Mouse (Mus musculus) myocyte (in vitro differentiated cells): ENCODE measurements at regions not wholly inside any gene's neighbourhood (a gene's known extent, or its start where the extent isn't known, plus 50 kb on each side); places are given as distances from the start of the nearest gene placed in this dataset.

Experiments
- H3K27me3 ChIP-seq: one replicate; pipeline ENCODE4 v1.6.1; 2011; ENCODE audit not compliant: control insufficient read depth, insufficient read depth, insufficient read length
- H3K36me3 ChIP-seq: one replicate; pipeline ENCODE4 v1.6.1; 2011; ENCODE audit not compliant: control insufficient read depth, insufficient read depth
- H3K4me2 ChIP-seq: one replicate; pipeline ENCODE4 v1.6.1; 2011; ENCODE audit warnings: low read depth, control low read depth
- H3K4me3 ChIP-seq: one replicate; pipeline ENCODE4 v1.5.1; 2011; ENCODE audit warnings: mild to moderate bottlenecking, control low read depth, moderate library complexity
- H3K79me2 ChIP-seq: one replicate; pipeline ENCODE4 v1.6.1; 2011; ENCODE audit not compliant: control insufficient read depth, insufficient read depth
- H3ac ChIP-seq: one replicate; pipeline ENCODE4 v1.6.1; 2011; ENCODE audit not compliant: control insufficient read depth, insufficient read length
- CEBPB ChIP-seq: IDR thresholded peaks from 2 replicates; pipeline ENCODE4 v1.6.1; 2011; ENCODE audit warnings: mild to moderate bottlenecking, moderate library complexity; ENCODE audit not compliant: poor library complexity, insufficient read depth, severe bottlenecking
- E2F4 ChIP-seq: IDR thresholded peaks from one replicate; pipeline ENCODE4 v1.6.1; 2011; ENCODE audit warnings: mild to moderate bottlenecking, control low read depth, moderate library complexity; ENCODE audit not compliant: insufficient read depth
- MAX ChIP-seq: IDR thresholded peaks from one replicate; pipeline ENCODE4 v1.6.1; 2011; ENCODE audit warnings: low read depth, mild to moderate bottlenecking, control low read depth
- MYOD1 ChIP-seq, 3 experiments: IDR thresholded peaks; one replicate each; pipeline ENCODE4 v1.6.1; 2011; ENCODE audit warnings: control low read depth in 2 of 3, low read depth in 2 of 3, mild to moderate bottlenecking in 2 of 3, moderate library complexity in 1 of 3; ENCODE audit not compliant: insufficient read length in 2 of 3, control insufficient read depth in 1 of 3
- MYOG ChIP-seq, 3 experiments: IDR thresholded peaks; one replicate each; pipeline ENCODE4 v1.6.1; 2011; ENCODE audit warnings: control low read depth in 2 of 3, low read depth in 2 of 3, mild to moderate bottlenecking in 2 of 3; ENCODE audit not compliant: insufficient read length in 2 of 3, control insufficient read depth in 1 of 3, insufficient read depth in 1 of 3
- POLR2A ChIP-seq: IDR thresholded peaks from one replicate; pipeline ENCODE4 v1.6.1; 2011; ENCODE audit warnings: low read depth, mild to moderate bottlenecking, control low read depth, moderate library complexity; ENCODE audit not compliant: insufficient read length
- POLR2AphosphoS2 ChIP-seq: IDR thresholded peaks from one replicate; pipeline ENCODE4 v1.6.1; 2011; ENCODE audit warnings: low read depth, control low read depth; ENCODE audit not compliant: insufficient read length
- REST ChIP-seq: IDR thresholded peaks from one replicate; pipeline ENCODE4 v1.6.1; 2011; ENCODE audit warnings: mild to moderate bottlenecking, control low read depth, moderate library complexity; ENCODE audit not compliant: insufficient read depth, insufficient read length
- SRF ChIP-seq: IDR thresholded peaks from one replicate; pipeline ENCODE4 v1.6.1; 2011; ENCODE audit warnings: low read depth; ENCODE audit not compliant: control insufficient read depth, insufficient read length
- TCF12 ChIP-seq: IDR thresholded peaks from one replicate; pipeline ENCODE4 v1.6.1; 2011; ENCODE audit warnings: mild to moderate bottlenecking, control low read depth; ENCODE audit not compliant: poor library complexity, insufficient read depth, severe bottlenecking
- TCF3 ChIP-seq: IDR thresholded peaks from one replicate; pipeline ENCODE4 v1.6.1; 2011; ENCODE audit warnings: low read depth, control low read depth; ENCODE audit not compliant: insufficient read length
- USF1 ChIP-seq: IDR thresholded peaks from one replicate; pipeline ENCODE4 v1.6.1; 2011; ENCODE audit warnings: low read depth, mild to moderate bottlenecking, control low read depth, moderate library complexity

- no peaks in the 10 kb centered on the region for H3K79me2 ChIP-seq
- TF ChIP-seq E2F4 (no peak), TCF3 (no peak), MYOD1 (IDR thresholded peaks at IDR 0.05; ENCODE audit: control insufficient read depth in 1 of 3, insufficient read length in 2 of 3, low read depth in 2 of 3) (peak in 2 of 3 experiments; percentile 18 to 62), CEBPB (peak; percentile 27; the same call in 1 of the 2 replicates), POLR2A (no peak), SRF (no peak), TCF12 (peak; percentile 28), MYOG (IDR thresholded peaks at IDR 0.05; ENCODE audit: control insufficient read depth in 1 of 3, insufficient read depth in 1 of 3, insufficient read length in 2 of 3, low read depth in 2 of 3) (no peak), POLR2AphosphoS2 (no peak), MAX (no peak), REST (no peak), USF1 (no peak)
- no peak overlapping the region for H3ac ChIP-seq
- no peaks in the 10 kb centered on the region for H3K27me3 ChIP-seq
- H3K36me3 ChIP-seq, result no peaks in the 10 kb centered on the region
- no peak overlapping the region for H3K4me3 ChIP-seq
- no peak overlapping the region for H3K4me2 ChIP-seq
Observed at GRCm38 (mm10) chr1:88867138-88867537, 165.1 kb upstream of the Arl4c start.

- Histone ChIP-seq H3K4me3 (no peak overlapping the region), H3K27me3 (no peaks in the 10 kb centered on the region), H3ac (no peak overlapping the region), H3K4me2 (peak overlapping the region; percentile 51), H3K36me3 (no peaks in the 10 kb centered on the region), H3K79me2 (no peaks in the 10 kb centered on the region)
- no peak for TF ChIP-seq POLR2A
- peak in 2 of 3 experiments; percentile 7 to 43 for TF ChIP-seq MYOD1 (IDR thresholded peaks at IDR 0.05; ENCODE audit: control insufficient read depth in 1 of 3, insufficient read length in 2 of 3, low read depth in 2 of 3)
- no peak for TF ChIP-seq MYOG (IDR thresholded peaks at IDR 0.05; ENCODE audit: control insufficient read depth in 1 of 3, insufficient read depth in 1 of 3, insufficient read length in 2 of 3, low read depth in 2 of 3)
Observed at GRCm38 (mm10) chr1:88869885-88870284, 167.9 kb upstream of the Arl4c start.

DNA sequence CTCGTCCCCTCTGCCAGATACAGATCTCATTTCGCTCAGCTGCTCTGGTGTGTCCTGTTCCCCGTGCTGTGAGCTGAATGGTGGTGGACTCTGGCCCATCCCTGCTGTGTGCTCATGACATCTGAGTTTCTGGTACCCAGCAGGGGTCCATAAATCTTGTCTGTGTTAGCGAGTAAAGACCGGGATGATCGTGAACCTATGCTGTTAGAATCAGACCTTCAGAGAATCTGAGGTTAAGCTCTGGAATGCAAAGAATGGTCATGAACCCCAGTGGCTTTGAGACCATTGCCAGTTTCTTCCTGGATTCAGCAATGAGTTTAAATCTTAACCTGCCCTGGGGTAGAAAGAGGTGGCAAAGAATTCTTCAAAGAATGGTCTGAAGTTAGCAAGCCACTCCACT lies 173.3 kb upstream of the Arl4c start:
- H3K79me2 ChIP-seq, result no peaks in the 10 kb centered on the region
- H3ac ChIP-seq, result no peak overlapping the region
- H3K4me3 ChIP-seq, result no peak overlapping the region
- H3K27me3 ChIP-seq, result no peaks in the 10 kb centered on the region
- TF ChIP-seq SRF, result no peak
- TF ChIP-seq POLR2A, result no peak
- no peak for TF ChIP-seq USF1
- peak in 2 of 3 experiments; percentile 38 to 47 for TF ChIP-seq MYOD1 (IDR thresholded peaks at IDR 0.05; ENCODE audit: control insufficient read depth in 1 of 3, insufficient read length in 2 of 3, low read depth in 2 of 3)
- TF ChIP-seq POLR2AphosphoS2, result no peak
- no peaks in the 10 kb centered on the region for H3K36me3 ChIP-seq
- H3K4me2 ChIP-seq, result no peak overlapping the region

- TF ChIP-seq POLR2A (no peak), USF1 (no peak), SRF (no peak), TCF12 (no peak), CEBPB (no peak), MAX (no peak)
- H3K27me3 ChIP-seq, result no peaks in the 10 kb centered on the region
- H3K4me2 ChIP-seq, result no peak overlapping the region
- no peaks in the 10 kb centered on the region for H3K36me3 ChIP-seq
- no peak overlapping the region for H3K4me3 ChIP-seq
- H3ac ChIP-seq, result no peak overlapping the region
- H3K79me2 ChIP-seq, result no peaks in the 10 kb centered on the region
Observed at GRCm38 (mm10) chr1:88877441-88877840, 175.4 kb upstream of the Arl4c start.

DNA sequence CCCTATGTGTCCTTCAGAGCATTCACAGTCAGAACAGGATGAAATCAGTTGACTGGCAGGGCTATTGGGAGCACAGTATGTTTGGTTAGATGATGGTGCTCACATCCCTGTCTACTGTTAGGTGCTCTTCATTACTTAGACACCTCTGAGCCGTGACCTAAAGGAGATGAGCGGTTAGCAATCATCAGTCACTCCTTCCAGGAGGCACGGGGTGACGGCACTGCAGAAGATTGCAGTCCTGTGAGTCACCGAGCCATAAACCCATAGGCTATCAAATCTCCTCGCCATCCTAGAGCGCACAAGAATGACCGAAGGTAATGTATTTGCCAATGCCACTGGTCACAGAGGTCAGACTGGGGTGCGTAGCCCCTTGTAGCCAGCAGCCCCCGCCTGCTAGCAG lies 176.8 kb upstream of the Arl4c start:
- no peaks in the 10 kb centered on the region for H3K79me2 ChIP-seq
- H3K27me3 ChIP-seq, result no peaks in the 10 kb centered on the region
- H3K4me3 ChIP-seq, result no peak overlapping the region
- H3K4me2 ChIP-seq, result peak overlapping the region; percentile 53
- no peak overlapping the region for H3ac ChIP-seq
- no peaks in the 10 kb centered on the region for H3K36me3 ChIP-seq
- TF ChIP-seq MYOG (IDR thresholded peaks at IDR 0.05; ENCODE audit: control insufficient read depth in 1 of 3, insufficient read depth in 1 of 3, insufficient read length in 2 of 3, low read depth in 2 of 3), result peak in 1 of 3 experiments; percentile 16
- no peak for TF ChIP-seq CEBPB
- TF ChIP-seq E2F4, result no peak

DNA sequence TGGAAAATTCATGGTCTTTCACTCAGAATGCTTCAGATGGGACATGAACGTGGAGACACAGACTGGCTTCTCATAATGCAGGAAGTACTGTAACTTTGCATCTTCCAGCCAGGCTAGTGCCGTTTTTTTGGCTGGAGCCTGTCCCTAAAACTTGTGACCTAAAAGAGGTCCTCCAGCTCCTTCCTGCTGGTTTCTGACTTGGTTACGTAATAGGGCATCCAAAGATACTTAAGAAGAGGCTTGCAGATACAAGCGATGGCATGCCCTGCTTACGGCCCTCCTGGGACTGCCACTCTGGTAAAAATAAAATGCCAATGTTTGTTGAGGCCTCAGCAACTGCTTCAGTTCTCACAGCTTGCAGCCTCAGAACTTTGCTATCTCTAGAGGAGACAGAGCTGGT lies 177.3 kb upstream of the Arl4c start:
- Histone ChIP-seq H3K27me3 (no peaks in the 10 kb centered on the region), H3K4me2 (peak overlapping the region; percentile 53), H3K79me2 (no peaks in the 10 kb centered on the region), H3K36me3 (no peaks in the 10 kb centered on the region), H3K4me3 (no peak overlapping the region), H3ac (no peak overlapping the region)
- no peak for TF ChIP-seq POLR2AphosphoS2
- no peak for TF ChIP-seq MAX
- TF ChIP-seq MYOG (IDR thresholded peaks at IDR 0.05; ENCODE audit: control insufficient read depth in 1 of 3, insufficient read depth in 1 of 3, insufficient read length in 2 of 3, low read depth in 2 of 3), result no peak
- no peak for TF ChIP-seq USF1
- peak; percentile 64; the same call in 1 of the 2 replicates for TF ChIP-seq CEBPB
- no peak for TF ChIP-seq POLR2A
- TF ChIP-seq E2F4, result no peak
- TF ChIP-seq TCF3, result no peak
- TF ChIP-seq REST, result no peak
